Mouse (Mus musculus) urinary bladder, postnatal 25 days (tissue): Measurements from ENCODE around the gene Slc15a5.

Source experiments
- DNase-seq: peaks from one replicate; pipeline ENCODE4 v3.0.0; 2022; ENCODE audit warnings: low spot score

Slc15a5 gene

GRCm38 (mm10) chr6:138055572-138055971 is 24.1 kb downstream of the Slc15a5 start:
- DNase-seq: no peak

- no peak for DNase-seq
Observed at GRCm38 (mm10) chr6:138054956-138055355, 24.8 kb downstream of the Slc15a5 start.

GRCm38 (mm10) chr6:138054166-138054565 is 25.6 kb downstream of the Slc15a5 start:
- DNase-seq: no peak

- no peak for DNase-seq
Observed at GRCm38 (mm10) chr6:138053686-138054085, 26.0 kb downstream of the Slc15a5 start.

GRCm38 (mm10) chr6:138045364-138045763 is 34.4 kb downstream of the Slc15a5 start:
- DNase-seq: no peak

GRCm38 (mm10) chr6:138042891-138043290 is 36.8 kb downstream of the Slc15a5 start:
- no peak for DNase-seq

- DNase-seq: no peak
Observed at GRCm38 (mm10) chr6:138041865-138042264, 37.9 kb downstream of the Slc15a5 start.

- DNase-seq: no peak
Observed at GRCm38 (mm10) chr6:138037587-138037986, 42.1 kb downstream of the Slc15a5 start.

GRCm38 (mm10) chr6:138036891-138037290 is 42.8 kb downstream of the Slc15a5 start:
- no peak for DNase-seq

GRCm38 (mm10) chr6:138016898-138017297 is 62.8 kb downstream of the Slc15a5 start:
- no peak for DNase-seq

GRCm38 (mm10) chr6:138014976-138015674 is 64.6 kb downstream of the Slc15a5 start:
- no peak for DNase-seq

- DNase-seq: no peak
Observed at GRCm38 (mm10) chr6:138011955-138012354, 67.8 kb downstream of the Slc15a5 start.

- no peak for DNase-seq
Observed at GRCm38 (mm10) chr6:138007705-138008104, 72.0 kb downstream of the Slc15a5 start.

GRCm38 (mm10) chr6:138006525-138007251 is 73.0 kb downstream of the Slc15a5 start:
- no peak for DNase-seq

GRCm38 (mm10) chr6:137989853-137990252 is 89.9 kb downstream of the Slc15a5 start:
- DNase-seq: no peak

- no peak for DNase-seq
Observed at GRCm38 (mm10) chr6:137985169-137985568, 94.5 kb downstream of the Slc15a5 start.

- DNase-seq: no peak
Observed at GRCm38 (mm10) chr6:137982195-137982737, 97.5 kb downstream of the Slc15a5 start.

GRCm38 (mm10) chr6:137980905-137981696 is 98.6 kb downstream of the Slc15a5 start:
- no peak for DNase-seq

GRCm38 (mm10) chr6:137980413-137980812 is 99.3 kb downstream of the Slc15a5 start:
- no peak for DNase-seq

- no peak for DNase-seq
Observed at GRCm38 (mm10) chr6:137979802-137980201, 99.9 kb downstream of the Slc15a5 start.

- DNase-seq: no peak
Observed at GRCm38 (mm10) chr6:137976021-137976420, 103.7 kb downstream of the Slc15a5 start.

- no peak for DNase-seq
Observed at GRCm38 (mm10) chr6:137963703-137964102, 116.0 kb downstream of the Slc15a5 start.
